Mouse (Mus musculus) heart, adult 9 months (tissue): ENCODE data around the gene Slc44a3.
A peak's percentile ranks its signal among the peaks of the same experiment; 100 is the strongest.

Experiments
- DNase-seq, 2 experiments: peaks; one replicate each; pipeline ENCODE4 v3.0.0; 2022; ENCODE audit warnings: low spot score in 2 of 2

Gene Slc44a3

DNA sequence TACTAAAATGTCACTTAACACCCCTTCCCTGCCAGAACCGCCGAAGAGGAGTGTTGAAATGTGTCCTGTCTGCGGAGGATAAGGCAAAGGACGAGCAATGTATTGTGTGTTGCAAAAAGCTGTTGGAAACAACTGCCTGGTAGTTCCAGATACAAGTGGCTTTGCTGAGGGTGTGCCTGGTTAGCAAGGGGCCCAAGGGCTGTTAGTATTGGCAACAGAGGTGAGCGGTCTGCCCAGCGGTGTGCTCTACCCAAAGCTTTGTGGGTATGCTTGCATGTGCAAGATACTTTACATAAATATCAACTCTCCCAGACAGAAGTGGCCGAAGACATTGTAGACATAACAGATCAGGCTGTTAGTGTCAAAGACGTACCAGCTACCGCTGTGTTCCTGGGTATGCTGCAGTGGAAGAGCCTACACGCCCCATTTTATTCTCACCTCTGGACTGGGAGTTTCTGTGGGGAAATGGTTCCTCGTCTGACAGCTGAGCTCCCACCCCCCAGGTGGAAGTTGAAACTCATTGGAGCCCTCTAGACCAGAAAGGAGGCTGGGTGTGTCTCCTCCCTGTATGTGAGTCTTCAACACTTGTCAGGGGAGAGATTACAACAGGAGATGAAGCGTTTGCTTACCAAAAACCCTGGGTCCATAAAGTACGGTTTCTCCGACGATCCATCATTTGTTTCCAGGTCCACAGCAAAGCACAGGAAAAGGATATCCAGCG is 71.6 kb downstream of the Slc44a3 start:
- no peak for DNase-seq

DNA sequence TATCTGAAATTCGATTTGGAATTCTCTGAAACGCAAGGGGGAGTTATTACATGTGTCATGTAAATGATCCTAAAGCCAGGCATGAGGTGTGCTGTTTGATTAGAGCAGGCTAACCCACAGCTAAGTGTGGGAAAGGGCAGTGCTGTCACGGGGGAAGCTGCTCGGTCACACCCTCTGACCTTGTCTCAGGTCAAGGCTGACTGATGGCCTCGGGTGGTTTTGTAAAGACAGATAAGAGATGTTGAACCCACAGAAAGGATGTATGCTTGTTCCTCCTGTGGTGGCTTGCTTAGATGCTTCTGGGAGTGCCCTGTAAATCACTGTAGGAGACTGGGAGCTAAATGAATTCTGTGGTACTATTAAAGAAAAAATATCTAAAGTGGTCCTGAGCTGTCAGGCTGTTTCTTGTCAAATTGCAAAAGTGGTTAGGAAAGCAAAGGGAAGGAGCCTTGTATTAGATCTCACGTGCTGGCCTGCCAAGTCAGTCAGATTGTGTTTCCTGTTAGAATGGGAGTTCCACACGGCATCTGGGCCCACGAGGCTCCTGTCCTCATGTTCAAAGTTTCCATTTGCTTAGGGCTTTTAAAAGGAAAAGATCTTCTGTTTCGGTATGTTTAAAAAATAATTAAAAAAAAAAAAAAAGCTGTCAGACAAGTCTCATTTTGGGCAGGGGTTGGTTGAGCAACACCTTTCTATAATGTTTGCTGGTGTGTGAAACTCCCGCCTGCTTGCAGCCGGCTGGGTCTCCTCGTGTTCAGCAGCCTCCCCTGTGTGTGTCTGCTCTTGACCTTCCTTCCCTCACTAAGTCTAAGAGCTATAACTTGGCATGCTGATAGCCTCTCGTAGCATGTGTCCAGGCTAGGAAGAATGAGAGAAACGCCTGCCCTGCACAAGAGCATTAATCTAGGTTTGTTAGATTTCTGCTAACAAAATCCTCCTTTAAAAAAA is 73.4 kb downstream of the Slc44a3 start:
- no peak for DNase-seq

- DNase-seq = no peak
Observed at GRCm38 (mm10) chr3:121451404-121451803, 80.8 kb downstream of the Slc44a3 start.

GRCm38 (mm10) chr3:121449527-121449926 is 82.7 kb downstream of the Slc44a3 start:
- peak; percentile 35 to 54 for DNase-seq

GRCm38 (mm10) chr3:121448606-121449005 is 83.6 kb downstream of the Slc44a3 start:
- no peak for DNase-seq

DNA sequence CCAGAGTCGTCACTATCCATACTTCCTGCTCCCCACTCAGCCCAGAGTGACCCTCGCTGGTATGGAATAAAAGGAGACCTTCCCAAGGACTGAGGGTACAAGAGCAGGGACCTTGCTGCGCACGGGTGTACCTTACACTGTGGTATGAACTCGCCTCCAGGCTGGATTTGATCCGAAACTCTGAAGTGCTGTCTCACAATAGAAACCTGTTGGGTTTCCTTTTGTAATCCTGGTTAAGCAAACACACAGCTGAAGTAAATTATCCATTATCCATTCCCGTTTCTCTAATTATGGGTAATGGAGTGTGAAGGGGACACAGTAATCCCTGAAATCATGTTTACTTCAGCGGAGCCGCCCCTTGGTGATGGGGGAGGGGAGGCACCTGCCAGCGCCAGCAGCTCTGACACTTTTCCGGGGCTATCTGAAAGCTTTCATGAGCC is 84.2 kb downstream of the Slc44a3 start:
- no peak for DNase-seq

DNA sequence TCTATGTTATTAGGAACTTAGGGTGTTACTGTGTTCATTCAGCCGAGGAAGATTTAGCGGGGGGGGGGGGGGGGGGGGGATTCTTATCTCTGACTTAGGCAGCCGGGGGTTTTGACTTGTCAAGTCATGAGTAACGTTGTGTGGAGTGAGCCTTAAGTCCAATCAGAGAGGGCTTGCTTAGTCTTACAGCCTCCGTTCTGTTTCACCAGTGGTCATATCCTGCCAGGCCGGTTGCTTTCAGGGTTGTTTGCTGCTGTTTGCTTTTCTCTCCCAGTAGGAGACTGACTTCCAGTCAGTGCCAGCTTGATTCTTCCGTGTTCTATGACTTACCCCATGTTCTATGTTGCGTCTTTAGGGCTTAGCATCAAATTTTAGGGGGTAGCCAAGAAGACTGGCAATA is 85.8 kb downstream of the Slc44a3 start:
- no peak for DNase-seq

GRCm38 (mm10) chr3:121444414-121444813 is 87.8 kb downstream of the Slc44a3 start:
- DNase-seq = no peak

- no peak for DNase-seq
Observed at GRCm38 (mm10) chr3:121443861-121444271, 88.3 kb downstream of the Slc44a3 start.

DNA sequence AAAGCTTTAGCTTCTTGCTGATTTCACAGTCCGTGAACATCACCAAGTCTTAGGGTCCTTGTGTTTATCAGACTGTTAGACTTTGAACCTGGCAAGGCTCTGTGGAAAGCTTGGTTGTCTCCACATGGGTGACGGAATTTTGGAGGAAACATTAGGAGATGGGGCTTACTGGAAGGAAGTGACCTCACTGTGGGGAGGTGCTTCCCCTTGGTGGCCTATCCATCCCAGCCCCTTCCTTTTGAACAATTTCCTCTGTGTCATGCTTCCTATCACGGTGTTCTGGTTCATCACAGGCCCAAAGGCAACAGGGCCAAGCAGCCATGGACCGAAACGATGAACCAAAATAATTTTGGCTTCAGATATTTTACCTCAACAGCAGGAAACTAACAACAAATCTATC is 89.9 kb downstream of the Slc44a3 start:
- peak in 1 of 2 experiments; percentile 38 for DNase-seq

GRCm38 (mm10) chr3:121441504-121441903 is 90.7 kb downstream of the Slc44a3 start:
- no peak for DNase-seq

- DNase-seq = peak in 1 of 2 experiments; percentile 53
Observed at GRCm38 (mm10) chr3:121439623-121440161, 92.5 kb downstream of the Slc44a3 start.

GRCm38 (mm10) chr3:121437996-121438395 is 94.2 kb downstream of the Slc44a3 start:
- DNase-seq = no peak

- DNase-seq = no peak
Observed at GRCm38 (mm10) chr3:121437070-121437469, 95.1 kb downstream of the Slc44a3 start.

- no peak for DNase-seq
Observed at GRCm38 (mm10) chr3:121435296-121435695, 96.9 kb downstream of the Slc44a3 start.

GRCm38 (mm10) chr3:121433968-121434533 is 98.2 kb downstream of the Slc44a3 start:
- peak in 1 of 2 experiments; percentile 40 for DNase-seq

GRCm38 (mm10) chr3:121433359-121433758 is 98.8 kb downstream of the Slc44a3 start:
- no peak for DNase-seq

- DNase-seq = no peak
Observed at GRCm38 (mm10) chr3:121430289-121430936, 101.8 kb downstream of the Slc44a3 start.

DNA sequence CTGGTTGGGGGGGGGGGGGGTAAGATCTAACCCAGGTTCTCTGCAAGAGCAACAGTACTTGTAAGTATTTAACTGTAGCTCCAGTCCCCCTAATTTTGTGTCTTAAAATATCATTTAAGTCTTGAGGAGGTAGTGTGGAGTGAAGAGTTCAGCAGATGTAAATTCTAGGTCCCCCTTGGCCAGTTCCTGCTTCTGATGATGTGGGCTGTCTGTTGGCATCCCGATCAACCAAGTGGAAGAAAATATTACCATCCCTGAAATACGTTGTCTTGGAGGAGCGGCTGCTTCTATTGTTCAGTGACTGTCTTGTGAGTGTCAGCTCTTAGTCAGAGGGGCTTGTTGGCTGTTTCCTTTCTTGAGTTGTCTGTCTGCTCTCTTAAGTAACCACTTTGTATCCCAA is 102.7 kb downstream of the Slc44a3 start:
- no peak for DNase-seq

DNA sequence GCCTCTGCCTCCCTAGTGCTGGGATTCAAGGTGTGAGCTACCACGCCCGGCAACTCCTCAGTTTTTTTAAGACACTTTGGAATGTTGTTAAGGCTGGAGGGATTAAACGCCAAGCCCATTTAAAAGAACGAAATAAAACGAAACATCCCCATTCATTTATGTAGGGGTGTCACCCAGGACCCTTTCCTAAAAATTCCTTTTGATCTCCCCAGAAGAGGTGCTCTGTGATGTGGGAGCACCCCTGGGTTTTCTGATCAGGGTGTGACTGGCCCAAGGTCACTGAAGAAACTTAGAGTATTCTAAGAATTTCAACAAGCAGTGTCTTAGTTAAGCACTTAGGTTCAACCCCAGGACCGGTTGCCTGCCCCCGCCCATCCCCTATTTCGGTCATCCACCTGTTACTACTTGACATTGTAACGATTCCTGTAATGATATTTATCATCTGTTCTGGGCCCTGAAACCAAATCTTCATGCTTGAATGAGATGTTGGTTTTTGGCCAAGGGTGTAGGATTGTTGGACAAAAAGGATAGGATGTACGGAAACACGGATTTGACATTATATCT is 103.4 kb downstream of the Slc44a3 start:
- no peak for DNase-seq

- DNase-seq = peak; percentile 31 to 34
Observed at GRCm38 (mm10) chr3:121428230-121428629, 104.0 kb downstream of the Slc44a3 start.
